In genomic region chr7:127208553-127209438, GRCm38 (mm10) we compare ENCODE assay signal across 8 mouse cellular contexts. TPM values are rescaled to one million over a fixed set of nuclear protein-coding genes. Genes with fewer than 3 reads are reported as not detected.
A peak's percentile ranks its signal among the peaks of the same experiment; 100 is the strongest.
DNase-seq lines count a peak whose midpoint lies in the region; ATAC-seq and TF ChIP-seq lines count a peak whose summit lies in the region.

Gene Mylpf (plus strand): TSS chr7:127208890.

- H3K36me3 ChIP-seq in hindbrain, embryonic 13.5 days: peaks cover 9% of the 10 kb centered on the region

- H3K4me1 ChIP-seq in hindbrain, embryonic 13.5 days (replicated peaks): peaks cover 43% of the 10 kb centered on the region

- in situ Hi-C loops in Patski (cut with MboI; ENCODE audit: low pct_unique_long_range_greater_than_20kb): no loop called here

- peak within 1 kb of the TSS; percentile 99 for H3K4me3 ChIP-seq in hindbrain, embryonic 13.5 days

- POLR2A ChIA-PET in Patski (lab: Charles Lee): interaction anchor here (0.6 to 0.7 kb wide), 2 partner anchors 9 to 310 kb away, joined by 3 read pairs; no protein-coding TSS in a partner anchor

- WGBS in hindbrain, embryonic 13.5 days: 0% methylated on average over 44 of the region's 44 CpGs

- no peaks in the 10 kb centered on the region for H3K27me3 ChIP-seq in Patski
- H3K27me3 ChIP-seq in hindbrain, embryonic 13.5 days: peaks cover 8% of the 10 kb centered on the region; the same call in 1 of the 2 replicates

- H3K9ac ChIP-seq in hindbrain, embryonic 13.5 days: peak within 1 kb of the TSS; percentile 98

- H3K4me2 ChIP-seq in hindbrain, embryonic 13.5 days: peak within 1 kb of the TSS; percentile 99

- DNase-seq in Patski (ENCODE audit: low read depth, low spot score): peak; percentile 98
- peak; percentile 96 to 97 for DNase-seq in cerebellum, postnatal 14 days
- DNase-seq in frontal cortex, postnatal 14 days (ENCODE audit: low spot score in 2 of 2): peak; percentile 87 to 95
- peak; percentile 82 to 84 for DNase-seq in layer of hippocampus, postnatal 25 days (ENCODE audit: extremely low spot score in 1 of 2, low spot score in 1 of 2)
- DNase-seq in lung, postnatal 25 days (ENCODE audit: low spot score): peak; percentile 99
- peak; percentile 97 for DNase-seq in retina, embryonic 14.5 days (ENCODE audit: low spot score)
- DNase-seq in thymus, postnatal 4 days: peak; percentile 98

- CTCF ChIA-PET in Patski (lab: Charles Lee): no interaction called here

- no peak for TF ChIP-seq CTCF in Patski (IDR thresholded peaks at IDR 0.05)

- ATAC-seq in Patski: peak; percentile 92
- ATAC-seq in hindbrain, embryonic 13.5 days (ENCODE audit: low FRiP score): peak; percentile 95

- H3K9me3 ChIP-seq in hindbrain, embryonic 13.5 days: no peaks in the 10 kb centered on the region

- peak within 1 kb of the TSS; percentile 88 for H3K27ac ChIP-seq in hindbrain, embryonic 13.5 days

RNA-seq across cellular contexts. Expression of gene Mylpf, which starts in this region (rescaled TPM):
- polyA plus RNA-seq in Patski (2021): 6.9 TPM
- polyA plus RNA-seq in hindbrain, embryonic 13.5 days (2015; fragmentation: Nextera tagmentation; extraction: Ambion mirVana): 11.0 and 15.5 TPM in 2 replicates
- 1 to 10 TPM in 1 of 2 experiments, under 1 TPM in 1; 0.96 to 2.9 TPM for total RNA-seq in layer of hippocampus, postnatal 25 days (2021)

Comparison
In these comparisons a context has a peak if more than half of its experiments do, and no peak if none do; other contexts are left out.
1. Peak in every context shown above with its lines: DNase-seq, ATAC-seq, H3K4me3 ChIP-seq and H3K27ac ChIP-seq.